Mouse (Mus musculus): ENCODE measurements around the gene Cox7a2l.

Gene Cox7a2l

GRCm38 (mm10) chr17:83453587-83453986 lies 63.5 kb downstream of the Cox7a2l start:
- DNase-seq (ENCODE audit: extremely low spot score, low read depth, low spot score): no peak

GRCm38 (mm10) chr17:83452451-83452850 lies 64.7 kb downstream of the Cox7a2l start:
- no peak for DNase-seq (ENCODE audit: extremely low spot score, low read depth, low spot score)

Measured in hindlimb bud, embryonic 11.5 days (tissue).